Mouse (Mus musculus) midbrain, postnatal 0 days (tissue): ENCODE results near the gene Astn2. TPM values are rescaled to one million over a fixed set of nuclear protein-coding genes. Genes with fewer than 3 reads are reported as not detected.

Experiments
- ATAC-seq: fragments of 200-750 bp; cut with Nextera tagmentation; 2 replicates; pipeline ENCODE4 v1.8.0; 2017; ENCODE audit warnings: moderate number of reproducible peaks, mild to moderate bottlenecking, moderate TSS enrichment, moderate library complexity; ENCODE audit not compliant: low FRiP score
- DNase-seq: peaks from one replicate; pipeline ENCODE4 v3.0.0-alpha.2; 2015; ENCODE audit warnings: low spot score
- H3K27ac ChIP-seq: fragments of 300-500 bp; sonication (generic); 2 replicates; pipeline ENCODE4 v1.5.1; 2014; ENCODE audit warnings: low read depth, mild to moderate bottlenecking, low read length, mixed read lengths
- H3K27me3 ChIP-seq: fragments of 300-500 bp; sonication (generic); 2 replicates; pipeline ENCODE4 v1.6.1; 2014; ENCODE audit warnings: low read length, control low read depth, mixed read lengths; ENCODE audit not compliant: insufficient read depth
- H3K36me3 ChIP-seq: fragments of 300-500 bp; sonication (generic); 2 replicates; pipeline ENCODE4 v1.6.1; 2014; ENCODE audit warnings: low read length, control low read depth, mixed read lengths; ENCODE audit not compliant: insufficient read depth
- H3K4me1 ChIP-seq: fragments of 300-500 bp; sonication (generic); 2 replicates; pipeline ENCODE4 v1.6.1; 2014; ENCODE audit warnings: mild to moderate bottlenecking, control low read depth, antibody characterized with exemption, low read length, mixed read lengths; ENCODE audit not compliant: insufficient read depth
- H3K4me2 ChIP-seq: fragments of 300-500 bp; sonication (generic); 2 replicates; pipeline ENCODE4 v1.6.1; 2014; ENCODE audit warnings: low read depth, mild to moderate bottlenecking, low read length, mixed read lengths; ENCODE audit not compliant: poor library complexity, severe bottlenecking
- H3K4me3 ChIP-seq: fragments of 300-500 bp; sonication (generic); 2 replicates; pipeline ENCODE4 v1.5.1; 2014; ENCODE audit warnings: low read depth, mild to moderate bottlenecking, low read length, moderate library complexity
- H3K9ac ChIP-seq: fragments of 300-500 bp; sonication (generic); replicated peaks from 2 replicates; pipeline ENCODE4 v1.6.1; 2014; ENCODE audit warnings: mild to moderate bottlenecking, low read length, moderate library complexity, mixed read lengths; ENCODE audit not compliant: poor library complexity, severe bottlenecking
- H3K9me3 ChIP-seq: fragments of 300-500 bp; sonication (generic); 2 replicates; pipeline ENCODE4 v1.6.1; 2016; ENCODE audit warnings: low read length, control low read depth
- CTCF ChIP-seq: IDR thresholded peaks from 2 replicates; pipeline ENCODE4 v1.5.1; 2016; ENCODE audit warnings: antibody characterized with exemption, mild to moderate bottlenecking
- WGBS: fragments of 180-500 bp; shearing (Covaris S2); extraction: QIAGEN DNeasy Blood & Tissue Kit; methylation state at CpG from one replicate; pipeline ENCODE4 v1.1.7; 2014; 5-methylcytosine and 5-hydroxymethylcytosine counted together
- polyA plus RNA-seq: library from polyadenylated mRNA; unstranded; fragments of >200 nt; fragmentation: Nextera tagmentation; extraction: Ambion mirVana; gene quantifications from 2 replicates; pipeline ENCODE4 v1.2.1, GENCODE M21; 2015
- total RNA-seq: library from RNA; depleted of rRNA; stranded (reverse); fragments of >200 nt; gene quantifications from 2 replicates; pipeline ENCODE4 v1.2.3, GENCODE M21; 2014

Gene Astn2
- total and polyA plus RNA-seq, 2 experiments from 2014 or later, result 2.5 to 34.9 TPM

GRCm38 (mm10) chr4:65402286-65402685 is 1002.1 kb downstream of the Astn2 start:
- ATAC-seq (no peak), DNase-seq (no peak)
- H3K9me3 ChIP-seq, result no peaks in the 10 kb centered on the region
- no peaks in the 10 kb centered on the region for H3K27me3 ChIP-seq
- 93% methylated on average over 5 of the region's 5 CpGs for WGBS
- H3K9ac ChIP-seq, result no peak overlapping the region
- TF ChIP-seq CTCF, result no peak
- H3K4me1 ChIP-seq, result no peaks in the 10 kb centered on the region
- no peak overlapping the region for H3K4me3 ChIP-seq
- H3K4me2 ChIP-seq, result no peak overlapping the region
- H3K27ac ChIP-seq, result no peak overlapping the region
- no peaks in the 10 kb centered on the region for H3K36me3 ChIP-seq

GRCm38 (mm10) chr4:65399457-65399856 is 1005.0 kb downstream of the Astn2 start:
- H3K9me3 ChIP-seq, result no peaks in the 10 kb centered on the region
- 95% methylated on average over 4 of the region's 4 CpGs for WGBS
- no peaks in the 10 kb centered on the region for H3K27me3 ChIP-seq
- no peak overlapping the region for H3K27ac ChIP-seq
- H3K9ac ChIP-seq, result no peak overlapping the region
- no peak for DNase-seq
- H3K36me3 ChIP-seq, result peaks cover 2% of the 10 kb centered on the region; the same call in 1 of the 2 replicates
- no peaks in the 10 kb centered on the region for H3K4me1 ChIP-seq
- no peak for TF ChIP-seq CTCF
- no peak overlapping the region for H3K4me3 ChIP-seq
- no peak overlapping the region for H3K4me2 ChIP-seq
- no peak for ATAC-seq

- Histone ChIP-seq H3K4me2 (no peak overlapping the region), H3K27me3 (no peaks in the 10 kb centered on the region), H3K9me3 (no peaks in the 10 kb centered on the region), H3K9ac (no peak overlapping the region), H3K36me3 (peaks cover 2% of the 10 kb centered on the region; the same call in 1 of the 2 replicates), H3K4me1 (no peaks in the 10 kb centered on the region), H3K27ac (no peak overlapping the region), H3K4me3 (no peak overlapping the region)
- DNase-seq (no peak), ATAC-seq (no peak)
- TF ChIP-seq CTCF, result no peak
- 68% methylated on average over 3 of the region's 3 CpGs for WGBS
Observed at GRCm38 (mm10) chr4:65396806-65397205, 1007.6 kb downstream of the Astn2 start.

GRCm38 (mm10) chr4:65391001-65391400 is 1013.4 kb downstream of the Astn2 start:
- Histone ChIP-seq H3K27ac (no peak overlapping the region), H3K9me3 (no peaks in the 10 kb centered on the region), H3K4me2 (no peak overlapping the region), H3K4me1 (no peaks in the 10 kb centered on the region), H3K9ac (no peak overlapping the region), H3K36me3 (peaks cover 2% of the 10 kb centered on the region; the same call in 1 of the 2 replicates), H3K27me3 (no peaks in the 10 kb centered on the region), H3K4me3 (no peak overlapping the region)
- TF ChIP-seq CTCF, result no peak
- DNase-seq (no peak), ATAC-seq (no peak)
- 81% methylated on average over 4 of the region's 4 CpGs for WGBS

- no peaks in the 10 kb centered on the region for H3K36me3 ChIP-seq
- no peak overlapping the region for H3K9ac ChIP-seq
- H3K27me3 ChIP-seq, result no peaks in the 10 kb centered on the region
- no peaks in the 10 kb centered on the region for H3K9me3 ChIP-seq
- 95% methylated on average over 4 of the region's 4 CpGs for WGBS
- TF ChIP-seq CTCF, result no peak
- no peak overlapping the region for H3K4me2 ChIP-seq
- no peaks in the 10 kb centered on the region for H3K4me1 ChIP-seq
- H3K27ac ChIP-seq, result no peak overlapping the region
- ATAC-seq, result no peak
- H3K4me3 ChIP-seq, result no peak overlapping the region
- DNase-seq, result no peak
Observed at GRCm38 (mm10) chr4:65383070-65383469, 1021.3 kb downstream of the Astn2 start.

GRCm38 (mm10) chr4:65379461-65379860 is 1025.0 kb downstream of the Astn2 start:
- Histone ChIP-seq H3K36me3 (no peaks in the 10 kb centered on the region), H3K4me1 (no peaks in the 10 kb centered on the region), H3K27ac (no peak overlapping the region), H3K4me3 (no peak overlapping the region), H3K9ac (no peak overlapping the region), H3K4me2 (no peak overlapping the region), H3K9me3 (no peaks in the 10 kb centered on the region), H3K27me3 (no peaks in the 10 kb centered on the region)
- WGBS, result 92% methylated on average over 4 of the region's 4 CpGs
- DNase-seq, result no peak
- TF ChIP-seq CTCF, result no peak
- ATAC-seq, result no peak
